Mouse (Mus musculus) lung, embryonic 16.5 days (tissue): ENCODE results near the gene Gm17018. TPM values are rescaled to one million over a fixed set of nuclear protein-coding genes. Genes with fewer than 3 reads are reported as not detected.

Experiments
- ATAC-seq: fragments of 200-750 bp; cut with Nextera tagmentation; 2 replicates; pipeline ENCODE4 v1.8.0; 2017; ENCODE audit warnings: low read depth, mild to moderate bottlenecking, moderate library complexity
- H3K27ac ChIP-seq: fragments of 300-500 bp; sonication (generic); 2 replicates; pipeline ENCODE4 v1.5.1; 2014; ENCODE audit warnings: mild to moderate bottlenecking, control low read depth, low read length
- H3K27me3 ChIP-seq: fragments of 300-500 bp; sonication (generic); 2 replicates; pipeline ENCODE4 v1.6.1; 2014; ENCODE audit warnings: low read depth, low read length, mixed read lengths; ENCODE audit not compliant: control insufficient read depth, insufficient read depth
- H3K36me3 ChIP-seq: fragments of 300-500 bp; sonication (generic); 2 replicates; pipeline ENCODE4 v1.6.1; 2014; ENCODE audit warnings: low read length; ENCODE audit not compliant: control insufficient read depth, insufficient read depth
- H3K4me1 ChIP-seq: fragments of 300-500 bp; sonication (generic); replicated peaks from 2 replicates; pipeline ENCODE4 v1.6.1; 2014; ENCODE audit warnings: low read length, mixed read lengths; ENCODE audit not compliant: control insufficient read depth, insufficient read depth
- H3K4me2 ChIP-seq: fragments of 300-500 bp; sonication (generic); 2 replicates; pipeline ENCODE4 v1.6.1; 2014; ENCODE audit warnings: low read depth, low read length, control low read depth
- H3K4me3 ChIP-seq: fragments of 300-500 bp; sonication (generic); 2 replicates; pipeline ENCODE4 v1.5.1; 2014; ENCODE audit warnings: mild to moderate bottlenecking, low read length, control low read depth
- H3K9ac ChIP-seq: fragments of 300-500 bp; sonication (generic); 2 replicates; pipeline ENCODE4 v1.6.1; 2014; ENCODE audit warnings: low read length, control low read depth
- H3K9me3 ChIP-seq: fragments of 300-500 bp; sonication (generic); 2 replicates; pipeline ENCODE4 v1.6.1; 2016; ENCODE audit warnings: low read length; ENCODE audit not compliant: control insufficient read depth
- WGBS: fragments of 180-500 bp; shearing (Covaris S2); extraction: QIAGEN DNeasy Blood & Tissue Kit; methylation state at CpG from one replicate; pipeline ENCODE4 v1.1.7; 2014; 5-methylcytosine and 5-hydroxymethylcytosine counted together
- polyA plus RNA-seq: library from polyadenylated mRNA; unstranded; fragments of >200 nt; fragmentation: Nextera tagmentation; extraction: Ambion mirVana; gene quantifications from 2 replicates; pipeline ENCODE4 v1.2.1, GENCODE M21; 2015

The Gm17018 gene
- polyA plus RNA-seq, 1 experiment from 2014 or later = 60.5 TPM

DNA sequence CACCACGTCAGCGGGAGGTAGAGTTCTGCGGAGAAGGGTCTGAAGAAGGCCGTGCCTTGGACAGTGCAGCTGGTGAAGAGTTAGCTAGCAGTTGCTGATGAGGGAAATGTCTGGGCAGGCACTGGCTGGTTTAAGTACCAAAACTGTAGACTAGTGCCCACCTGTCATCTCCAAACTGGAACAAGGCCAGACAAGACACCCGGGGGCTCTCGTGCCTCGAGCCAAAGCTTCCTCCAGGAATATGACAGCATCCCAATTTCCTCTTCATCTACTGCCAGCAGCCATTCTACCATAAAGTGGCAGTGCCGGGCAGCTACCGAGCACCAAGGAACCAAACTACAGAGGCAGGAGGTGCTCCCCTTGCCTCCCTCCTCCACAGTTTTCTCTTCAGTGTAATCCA, 32.5 kb downstream of the Gm17018 start:
- no peak for ATAC-seq

DNA sequence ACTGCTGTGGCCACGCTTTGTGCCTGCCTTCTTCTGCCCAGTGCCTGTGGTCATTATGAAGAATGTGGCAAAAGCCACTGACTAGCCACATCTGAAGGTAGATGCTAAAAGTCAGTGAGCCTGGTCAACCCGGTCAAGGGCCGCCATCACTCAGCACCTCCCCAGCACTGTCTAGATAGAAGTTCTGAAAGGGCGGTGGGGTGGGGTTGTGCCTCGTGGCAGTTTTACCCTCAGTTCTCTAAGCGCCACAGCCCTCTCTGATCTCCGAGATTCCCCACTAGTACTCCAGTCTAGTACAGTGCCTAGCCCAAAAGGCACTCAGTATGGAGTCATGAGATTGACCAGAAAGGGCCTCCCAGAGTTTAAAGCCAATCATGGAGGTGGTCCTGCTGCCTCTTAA, 33.7 kb downstream of the Gm17018 start:
- no peak overlapping the region for H3K4me3 ChIP-seq
- ATAC-seq = no peak
- peaks cover 11% of the 10 kb centered on the region for H3K4me1 ChIP-seq
- H3K4me2 ChIP-seq = no peak overlapping the region
- H3K36me3 ChIP-seq = no peaks in the 10 kb centered on the region
- H3K27ac ChIP-seq = no peak overlapping the region
- 94% methylated on average over 7 of the region's 7 CpGs for WGBS
- no peaks in the 10 kb centered on the region for H3K27me3 ChIP-seq
- H3K9me3 ChIP-seq = no peaks in the 10 kb centered on the region
- H3K9ac ChIP-seq = no peak overlapping the region

More for the DNA sequence above, 32.5 kb downstream of the Gm17018 start:
- 84% methylated on average over 9 of the region's 9 CpGs for WGBS
- Histone ChIP-seq H3K36me3 (no peaks in the 10 kb centered on the region), H3K27ac (no peak overlapping the region), H3K9ac (no peak overlapping the region), H3K27me3 (no peaks in the 10 kb centered on the region), H3K4me1 (peaks cover 11% of the 10 kb centered on the region), H3K4me2 (no peak overlapping the region), H3K9me3 (no peaks in the 10 kb centered on the region), H3K4me3 (no peak overlapping the region)

DNA sequence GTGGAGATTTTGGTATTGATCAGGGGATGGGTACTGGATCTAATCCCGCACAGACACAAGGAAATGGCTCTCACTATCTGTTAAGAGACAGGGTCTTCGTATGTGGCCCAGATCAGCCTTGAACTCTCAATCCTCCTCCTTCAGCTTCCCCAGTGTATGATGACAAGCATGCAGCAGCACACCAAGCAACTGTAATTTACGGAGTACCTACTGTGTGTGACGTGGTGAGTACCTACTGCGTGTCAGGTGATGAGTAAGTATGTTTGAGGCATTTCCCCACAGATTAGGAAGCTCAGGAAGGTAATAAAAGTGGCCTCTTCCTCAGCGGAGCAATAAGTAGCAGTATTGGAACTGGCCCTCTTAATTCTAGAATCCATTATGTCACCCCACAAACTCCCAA, 35.1 kb downstream of the Gm17018 start:
- Histone ChIP-seq H3K9me3 (no peaks in the 10 kb centered on the region), H3K4me1 (peaks cover 11% of the 10 kb centered on the region), H3K36me3 (no peaks in the 10 kb centered on the region), H3K9ac (no peak overlapping the region), H3K27ac (no peak overlapping the region), H3K4me3 (no peak overlapping the region), H3K4me2 (no peak overlapping the region), H3K27me3 (no peaks in the 10 kb centered on the region)
- 94% methylated on average over 6 of the region's 6 CpGs for WGBS
- ATAC-seq = no peak

DNA sequence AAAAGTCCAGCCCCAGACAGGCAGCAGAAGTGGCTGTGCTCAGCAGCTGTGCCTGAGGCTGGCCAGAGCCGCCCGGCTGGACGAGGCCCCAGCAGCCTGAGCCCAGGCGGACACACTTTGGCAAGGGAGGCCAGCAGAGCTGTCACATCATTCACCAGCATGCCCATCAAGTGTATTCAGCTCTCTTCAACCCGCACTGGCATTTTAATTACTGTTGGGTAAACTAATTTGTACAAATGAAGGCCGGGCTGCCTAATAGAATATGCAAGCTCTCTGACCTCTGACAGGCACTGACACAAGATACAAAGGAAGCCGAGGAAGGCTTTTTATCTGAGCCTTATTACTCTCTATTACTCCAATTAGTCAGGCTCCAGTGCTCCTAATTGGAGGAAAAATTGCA, 35.6 kb downstream of the Gm17018 start:
- Histone ChIP-seq H3K4me2 (no peak overlapping the region), H3K27ac (no peak overlapping the region), H3K27me3 (no peaks in the 10 kb centered on the region), H3K4me3 (no peak overlapping the region), H3K36me3 (no peaks in the 10 kb centered on the region), H3K9ac (no peak overlapping the region), H3K4me1 (peaks cover 11% of the 10 kb centered on the region), H3K9me3 (no peaks in the 10 kb centered on the region)
- ATAC-seq = no peak
- WGBS = 51% methylated on average over 7 of the region's 7 CpGs

DNA sequence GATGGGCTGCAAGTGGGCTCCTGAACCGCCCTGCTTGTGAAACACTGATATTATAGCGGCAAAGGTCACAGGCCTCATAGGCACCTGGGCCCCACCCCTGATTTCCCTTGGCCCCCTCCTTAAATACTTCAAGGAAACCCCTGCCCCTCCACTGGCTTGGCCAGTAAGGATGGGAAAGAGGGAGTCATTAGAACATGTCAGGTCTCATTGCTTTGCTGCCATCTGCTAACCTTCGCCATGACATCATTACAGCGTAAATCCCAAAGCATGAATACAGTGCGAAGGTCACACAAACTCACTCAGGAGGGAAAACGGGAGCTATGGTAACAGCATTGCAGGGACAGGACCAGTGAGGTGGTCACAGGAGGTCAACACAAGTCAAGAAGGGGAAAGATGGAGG, 36.0 kb downstream of the Gm17018 start:
- Histone ChIP-seq H3K27me3 (no peaks in the 10 kb centered on the region), H3K4me2 (no peak overlapping the region), H3K27ac (no peak overlapping the region), H3K4me1 (peaks cover 9% of the 10 kb centered on the region), H3K9me3 (no peaks in the 10 kb centered on the region), H3K36me3 (no peaks in the 10 kb centered on the region), H3K9ac (no peak overlapping the region), H3K4me3 (no peak overlapping the region)
- no peak for ATAC-seq
- 88% methylated on average over 6 of the region's 6 CpGs for WGBS

DNA sequence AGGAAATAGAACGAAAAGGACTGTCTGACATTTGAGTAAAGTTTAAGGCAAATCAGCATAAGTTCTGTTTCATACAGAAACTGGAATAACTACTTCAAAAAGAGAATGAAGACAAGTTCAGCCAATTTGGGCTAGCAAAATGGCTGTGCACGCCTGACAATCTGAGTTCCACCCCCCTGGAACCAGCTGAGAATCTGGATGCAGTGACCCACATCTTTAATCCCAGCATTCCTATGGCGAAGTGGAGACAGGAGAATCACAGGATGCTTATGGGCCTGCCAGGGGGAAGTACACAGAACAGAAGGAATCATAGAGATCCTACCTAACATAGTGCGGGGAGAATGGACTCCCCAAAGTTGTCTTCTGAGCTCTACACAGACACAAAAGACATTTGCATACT, 36.7 kb downstream of the Gm17018 start:
- no peaks in the 10 kb centered on the region for H3K27me3 ChIP-seq
- H3K36me3 ChIP-seq = no peaks in the 10 kb centered on the region
- no peak overlapping the region for H3K4me2 ChIP-seq
- 89% methylated on average over 4 of the region's 4 CpGs for WGBS
- ATAC-seq = no peak
- H3K27ac ChIP-seq = no peak overlapping the region
- peaks cover 3% of the 10 kb centered on the region for H3K4me1 ChIP-seq
- no peak overlapping the region for H3K4me3 ChIP-seq
- no peak overlapping the region for H3K9ac ChIP-seq
- no peaks in the 10 kb centered on the region for H3K9me3 ChIP-seq

DNA sequence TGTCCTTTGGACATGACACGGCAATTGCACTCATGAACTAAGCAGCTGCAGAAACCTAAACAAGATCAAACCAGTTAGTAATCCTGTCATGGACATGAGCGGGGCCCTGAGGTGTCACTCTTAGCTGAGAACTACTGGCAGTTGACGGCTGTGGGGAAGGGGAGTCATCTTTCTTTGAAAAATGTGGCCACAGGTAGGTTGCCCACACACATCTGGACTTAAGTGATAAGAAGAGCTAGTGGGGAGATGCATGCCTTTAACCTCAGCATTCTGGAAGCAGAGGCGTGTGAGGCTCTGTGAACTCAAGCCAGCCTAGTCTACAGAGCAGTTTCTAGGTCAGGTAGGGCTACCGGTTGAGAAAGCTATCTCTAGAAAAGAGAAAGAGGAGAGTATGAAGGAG, 42.2 kb downstream of the Gm17018 start:
- Histone ChIP-seq H3K4me1 (no peaks in the 10 kb centered on the region), H3K9me3 (no peaks in the 10 kb centered on the region), H3K27ac (no peak overlapping the region), H3K36me3 (no peaks in the 10 kb centered on the region), H3K4me2 (no peak overlapping the region), H3K27me3 (no peaks in the 10 kb centered on the region), H3K9ac (no peak overlapping the region), H3K4me3 (no peak overlapping the region)
- ATAC-seq = no peak
- WGBS = 62% methylated on average over 5 of the region's 5 CpGs

DNA sequence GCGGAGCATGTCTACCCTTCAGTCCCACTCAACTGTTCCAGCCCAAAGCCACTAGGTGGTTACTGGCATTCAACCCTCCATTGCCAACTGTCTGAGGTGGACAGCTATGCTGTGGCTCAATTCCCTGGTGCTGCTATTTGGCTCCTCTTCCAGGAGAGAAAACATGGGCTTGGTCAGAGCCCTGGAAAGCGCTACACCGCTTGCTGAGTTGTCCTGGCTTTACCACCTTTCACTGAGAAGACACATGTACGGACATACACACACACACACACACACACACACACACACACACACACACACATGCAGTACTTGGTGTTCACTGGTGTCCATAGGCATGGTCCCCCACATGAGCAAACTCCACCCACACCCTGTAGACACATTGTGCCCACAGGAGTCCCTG, 46.3 kb downstream of the Gm17018 start:
- Histone ChIP-seq H3K4me1 (no peaks in the 10 kb centered on the region), H3K9ac (no peak overlapping the region), H3K27me3 (no peaks in the 10 kb centered on the region), H3K36me3 (no peaks in the 10 kb centered on the region), H3K27ac (no peak overlapping the region), H3K4me3 (no peak overlapping the region), H3K9me3 (no peaks in the 10 kb centered on the region), H3K4me2 (no peak overlapping the region)
- no peak for ATAC-seq
- 86% methylated on average over 4 of the region's 4 CpGs for WGBS

DNA sequence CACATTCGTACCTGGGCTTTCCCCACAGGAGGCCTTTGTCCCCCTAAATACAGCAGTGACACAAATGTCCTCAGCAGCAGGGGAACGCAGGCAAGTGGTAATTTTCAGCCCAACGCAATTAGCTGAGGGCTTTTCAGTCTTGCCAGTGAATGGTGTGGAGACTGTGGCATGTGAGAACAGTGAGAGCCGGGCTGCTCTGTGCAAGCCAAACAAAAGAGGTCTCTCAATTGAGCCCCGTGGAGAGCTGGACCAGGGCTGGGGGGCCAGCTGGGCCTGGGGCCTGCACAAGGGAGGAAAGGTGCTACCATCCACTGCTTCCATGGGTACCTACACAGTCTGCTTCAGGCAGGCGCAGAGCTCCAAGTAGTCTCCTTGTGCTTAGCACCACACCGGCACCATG, 47.1 kb downstream of the Gm17018 start:
- Histone ChIP-seq H3K27ac (no peak overlapping the region), H3K4me1 (no peaks in the 10 kb centered on the region), H3K4me2 (no peak overlapping the region), H3K27me3 (no peaks in the 10 kb centered on the region), H3K4me3 (no peak overlapping the region), H3K9ac (no peak overlapping the region), H3K36me3 (no peaks in the 10 kb centered on the region), H3K9me3 (no peaks in the 10 kb centered on the region)
- WGBS = 59% methylated on average over 7 of the region's 7 CpGs
- ATAC-seq = no peak

DNA sequence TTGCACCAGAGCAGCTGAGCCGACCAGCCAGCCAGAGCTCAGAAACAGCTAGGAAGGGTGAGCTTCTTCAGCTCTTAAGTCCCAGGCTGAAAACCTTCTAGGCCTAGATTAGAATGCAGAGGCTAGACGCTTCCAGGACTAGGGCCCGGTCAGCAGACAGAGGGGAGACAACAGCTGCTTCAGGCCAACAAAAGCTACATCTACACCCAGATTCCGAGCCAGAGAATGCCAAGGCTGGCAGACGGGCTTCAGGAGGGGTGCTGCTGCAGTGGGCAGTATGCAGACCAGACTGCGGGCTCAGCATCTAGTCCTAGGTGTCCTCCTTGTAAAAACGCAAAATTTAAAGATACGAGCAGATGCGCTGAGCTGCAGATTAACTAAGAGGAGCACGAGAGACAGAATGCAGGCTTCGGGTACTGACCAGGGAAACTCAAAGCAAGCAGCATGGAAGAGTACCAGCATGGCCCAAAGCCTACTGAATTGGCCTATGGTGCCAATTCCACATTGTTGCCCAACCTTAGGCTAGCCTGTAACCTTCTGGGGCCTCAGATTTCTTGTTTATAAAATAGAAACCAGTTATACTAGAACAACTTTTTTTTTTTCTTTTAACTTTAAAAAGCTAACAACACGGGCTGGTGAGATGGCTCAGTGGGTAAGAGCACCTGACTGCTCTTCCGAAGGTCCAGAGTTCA, 48.4 kb downstream of the Gm17018 start:
- Histone ChIP-seq H3K9me3 (no peaks in the 10 kb centered on the region), H3K4me3 (no peak overlapping the region), H3K4me2 (no peak overlapping the region), H3K36me3 (no peaks in the 10 kb centered on the region), H3K9ac (no peak overlapping the region), H3K4me1 (no peaks in the 10 kb centered on the region), H3K27me3 (no peaks in the 10 kb centered on the region), H3K27ac (no peak overlapping the region)
- 82% methylated on average over 13 of the region's 13 CpGs for WGBS
- ATAC-seq = no peak
